Comparison of ENCODE assay signal across 21 mouse cellular contexts in genomic region chr15:74215326-74215725, GRCm38 (mm10).
DNase-seq lines count a peak whose midpoint lies in the region; ATAC-seq and TF ChIP-seq lines count a peak whose summit lies in the region.
"Had no signal": no experiment of that assay in that cellular context is flagged by ENCODE, and none has a peak within 500 bp of the region (broad histone marks: within the 10 kb centered on the region; RNA-seq: fewer than 3 reads in every experiment).

No protein-coding gene starts in this region.

- no peak overlapping the region for H3K4me2 ChIP-seq in intestine, embryonic 16.5 days (ENCODE audit: low read depth, low read length)
- H3K4me2 ChIP-seq in intestine, postnatal 0 days (replicated peaks; ENCODE audit: low read depth): no peak overlapping the region
- H3K4me2 ChIP-seq in midbrain, embryonic 16.5 days (ENCODE audit: low read length): no peak overlapping the region
- H3K4me2 ChIP-seq in midbrain, embryonic 11.5 days: no peak overlapping the region
- H3K4me2 ChIP-seq in midbrain, embryonic 15.5 days: no peak overlapping the region
- H3K4me2 ChIP-seq in stomach, embryonic 15.5 days: no peak overlapping the region
- H3K4me2 ChIP-seq in stomach, postnatal 0 days (replicated peaks; ENCODE audit: low read depth): no peak overlapping the region

- WGBS in intestine, embryonic 16.5 days: 83% methylated on average over 2 of the region's 2 CpGs
- WGBS in intestine, postnatal 0 days: 82% methylated on average over 2 of the region's 2 CpGs
- 88% methylated on average over 2 of the region's 2 CpGs for WGBS in midbrain, embryonic 10.5 days
- WGBS in midbrain, embryonic 16.5 days: 83% methylated on average over 2 of the region's 2 CpGs
- WGBS in midbrain, embryonic 11.5 days: 94% methylated on average over 2 of the region's 2 CpGs
- 80% methylated on average over 2 of the region's 2 CpGs for WGBS in midbrain, embryonic 15.5 days
- WGBS in stomach, embryonic 15.5 days: 78% methylated on average over 2 of the region's 2 CpGs
- WGBS in stomach, postnatal 0 days: 69% methylated on average over 2 of the region's 2 CpGs

- TF ChIP-seq EP300 in stomach, postnatal 0 days (optimal IDR thresholded peaks at IDR 0.05): no peak

- no peak for DNase-seq in midbrain, embryonic 10.5 days (ENCODE audit: low spot score)
- peak; percentile 59 for DNase-seq in midbrain, embryonic 11.5 days (ENCODE audit: low spot score, missing footprints)
- DNase-seq in stomach, postnatal 0 days (ENCODE audit: low spot score): no peak
- DNase-seq: adrenal gland, adult 8-10 months; adrenal gland, postnatal 10 days; adrenal gland, postnatal 14 days; adrenal gland, postnatal 25 days; adrenal gland, postnatal 36 days; B cell, adult 2 months; cerebellum, adult 11 months; cerebellum, adult 11-12 months had no signal

- no peak overlapping the region for H3K4me3 ChIP-seq in intestine, embryonic 16.5 days (ENCODE audit: low read length)
- H3K4me3 ChIP-seq in intestine, postnatal 0 days (ENCODE audit: low read depth, low read length): no peak overlapping the region
- no peak overlapping the region for H3K4me3 ChIP-seq in midbrain, embryonic 10.5 days
- no peak overlapping the region for H3K4me3 ChIP-seq in midbrain, embryonic 16.5 days (ENCODE audit: low read depth, low read length)
- H3K4me3 ChIP-seq in midbrain, embryonic 11.5 days (ENCODE audit: low read depth, low read length): no peak overlapping the region
- H3K4me3 ChIP-seq in midbrain, embryonic 15.5 days: no peak overlapping the region
- no peak overlapping the region for H3K4me3 ChIP-seq in stomach, embryonic 15.5 days (replicated peaks)
- no peak overlapping the region for H3K4me3 ChIP-seq in stomach, postnatal 0 days (ENCODE audit: low read depth, low read length)

- H3K36me3 ChIP-seq in intestine, embryonic 16.5 days (ENCODE audit: control insufficient read depth, insufficient read depth, low read length): no peaks in the 10 kb centered on the region
- H3K36me3 ChIP-seq in intestine, postnatal 0 days (ENCODE audit: control insufficient read depth, insufficient read depth): no peaks in the 10 kb centered on the region
- no peaks in the 10 kb centered on the region for H3K36me3 ChIP-seq in midbrain, embryonic 10.5 days
- no peaks in the 10 kb centered on the region for H3K36me3 ChIP-seq in midbrain, embryonic 16.5 days (ENCODE audit: control insufficient read depth, insufficient read depth, low read length)
- H3K36me3 ChIP-seq in midbrain, embryonic 11.5 days (ENCODE audit: control insufficient read depth, insufficient read depth, low read length): no peaks in the 10 kb centered on the region
- no peaks in the 10 kb centered on the region for H3K36me3 ChIP-seq in midbrain, embryonic 15.5 days (replicated peaks)
- H3K36me3 ChIP-seq in stomach, embryonic 15.5 days: no peaks in the 10 kb centered on the region
- H3K36me3 ChIP-seq in stomach, postnatal 0 days (ENCODE audit: control insufficient read depth, insufficient read depth, low read length): no peaks in the 10 kb centered on the region
- H3K36me3 ChIP-seq: G1E had no signal

- no peak overlapping the region for H3K27ac ChIP-seq in intestine, embryonic 16.5 days (ENCODE audit: low read length)
- no peak overlapping the region for H3K27ac ChIP-seq in intestine, postnatal 0 days (ENCODE audit: low read depth, low read length)
- H3K27ac ChIP-seq in midbrain, embryonic 10.5 days (replicated peaks): 0 out of 2 replicates have a peak overlapping the region, but pooled peaks have one; percentile 18
- no peak overlapping the region for H3K27ac ChIP-seq in midbrain, embryonic 16.5 days (ENCODE audit: low read length)
- H3K27ac ChIP-seq in midbrain, embryonic 11.5 days (ENCODE audit: low read depth, low read length): no peak overlapping the region
- H3K27ac ChIP-seq in midbrain, embryonic 15.5 days: no peak overlapping the region
- H3K27ac ChIP-seq in stomach, embryonic 15.5 days: no peak overlapping the region
- H3K27ac ChIP-seq in stomach, postnatal 0 days (replicated peaks): no peak overlapping the region

- H3K4me1 ChIP-seq in intestine, embryonic 16.5 days (ENCODE audit: control insufficient read depth, insufficient read depth, low read length): peaks cover 5% of the 10 kb centered on the region; the same call in 1 of the 2 replicates
- H3K4me1 ChIP-seq in intestine, postnatal 0 days (replicated peaks; ENCODE audit: control insufficient read depth, insufficient read depth, low read length): no peaks in the 10 kb centered on the region
- H3K4me1 ChIP-seq in midbrain, embryonic 10.5 days: peaks cover 48% of the 10 kb centered on the region
- peaks cover 9% of the 10 kb centered on the region for H3K4me1 ChIP-seq in midbrain, embryonic 16.5 days (ENCODE audit: control insufficient read depth, insufficient read depth, low read length)
- peaks cover 22% of the 10 kb centered on the region for H3K4me1 ChIP-seq in midbrain, embryonic 11.5 days (ENCODE audit: control insufficient read depth, insufficient read depth, low read length)
- H3K4me1 ChIP-seq in midbrain, embryonic 15.5 days: peaks cover 19% of the 10 kb centered on the region
- peaks cover 8% of the 10 kb centered on the region; the same call in 1 of the 2 replicates for H3K4me1 ChIP-seq in stomach, embryonic 15.5 days
- H3K4me1 ChIP-seq in stomach, postnatal 0 days (replicated peaks; ENCODE audit: control insufficient read depth, insufficient read depth): no peaks in the 10 kb centered on the region

- no peaks in the 10 kb centered on the region for H3K9me3 ChIP-seq in intestine, embryonic 16.5 days (ENCODE audit: control insufficient read depth, low read length)
- no peaks in the 10 kb centered on the region for H3K9me3 ChIP-seq in intestine, postnatal 0 days (ENCODE audit: control insufficient read depth)
- H3K9me3 ChIP-seq in midbrain, embryonic 10.5 days (replicated peaks): no peaks in the 10 kb centered on the region
- H3K9me3 ChIP-seq in midbrain, embryonic 16.5 days (replicated peaks; ENCODE audit: control insufficient read depth, low read length, poor library complexity, severe bottlenecking): no peaks in the 10 kb centered on the region
- H3K9me3 ChIP-seq in midbrain, embryonic 11.5 days (ENCODE audit: control insufficient read depth, low read length): no peaks in the 10 kb centered on the region
- H3K9me3 ChIP-seq in midbrain, embryonic 15.5 days: no peaks in the 10 kb centered on the region
- no peaks in the 10 kb centered on the region for H3K9me3 ChIP-seq in stomach, embryonic 15.5 days
- H3K9me3 ChIP-seq in stomach, postnatal 0 days (ENCODE audit: control insufficient read depth, low read length): no peaks in the 10 kb centered on the region

- peak; percentile 33; the same call in 1 of the 2 replicates for ATAC-seq in intestine, embryonic 16.5 days
- ATAC-seq in intestine, postnatal 0 days: no peak
- no peak for ATAC-seq in midbrain, embryonic 16.5 days
- no peak for ATAC-seq in midbrain, embryonic 11.5 days (ENCODE audit: low FRiP score)
- ATAC-seq in midbrain, embryonic 15.5 days (replicated peaks): no peak
- peak; percentile 56; the same call in 1 of the 2 replicates for ATAC-seq in stomach, embryonic 15.5 days (ENCODE audit: insufficient read depth, low FRiP score, low read depth)
- no peak for ATAC-seq in stomach, postnatal 0 days (ENCODE audit: low FRiP score, low TSS enrichment)
- ATAC-seq: activated CD4-positive, CD25-positive, alpha-beta regulatory T cell, adult 4 months; CD4-positive, CD25-positive, alpha-beta regulatory T cell, adult 4 months had no signal

- TF ChIP-seq CTCF in intestine, postnatal 0 days (IDR thresholded peaks at IDR 0.05; ENCODE audit: low read depth): no peak
- TF ChIP-seq CTCF in stomach, postnatal 0 days (IDR thresholded peaks at IDR 0.05; ENCODE audit: low read depth): no peak

- H3K9ac ChIP-seq in intestine, embryonic 16.5 days (ENCODE audit: low read depth, low read length): no peak overlapping the region
- no peak overlapping the region for H3K9ac ChIP-seq in intestine, postnatal 0 days (ENCODE audit: low read depth, low read length)
- H3K9ac ChIP-seq in midbrain, embryonic 16.5 days (ENCODE audit: low read depth, low read length): no peak overlapping the region
- H3K9ac ChIP-seq in midbrain, embryonic 11.5 days (ENCODE audit: low read length): no peak overlapping the region
- no peak overlapping the region for H3K9ac ChIP-seq in midbrain, embryonic 15.5 days
- no peak overlapping the region for H3K9ac ChIP-seq in stomach, embryonic 15.5 days
- no peak overlapping the region for H3K9ac ChIP-seq in stomach, postnatal 0 days (ENCODE audit: low read length)

- no peaks in the 10 kb centered on the region for H3K27me3 ChIP-seq in intestine, embryonic 16.5 days (replicated peaks; ENCODE audit: control insufficient read depth, insufficient read depth, low read length)
- H3K27me3 ChIP-seq in intestine, postnatal 0 days (replicated peaks; ENCODE audit: control insufficient read depth, insufficient read depth, low read length): no peaks in the 10 kb centered on the region
- peaks cover 37% of the 10 kb centered on the region for H3K27me3 ChIP-seq in midbrain, embryonic 10.5 days (ENCODE audit: low read depth, poor library complexity, severe bottlenecking)
- no peaks in the 10 kb centered on the region for H3K27me3 ChIP-seq in midbrain, embryonic 16.5 days (ENCODE audit: control insufficient read depth, insufficient read depth, low read depth, low read length)
- H3K27me3 ChIP-seq in midbrain, embryonic 11.5 days (ENCODE audit: control insufficient read depth, insufficient read depth, low read length): no peaks in the 10 kb centered on the region
- H3K27me3 ChIP-seq in midbrain, embryonic 15.5 days (replicated peaks): 0 out of 2 replicates have a peak, but pooled peaks cover 3% of the 10 kb centered on the region
- H3K27me3 ChIP-seq in stomach, embryonic 15.5 days (replicated peaks): no peaks in the 10 kb centered on the region
- H3K27me3 ChIP-seq in stomach, postnatal 0 days (ENCODE audit: control insufficient read depth, insufficient read depth, low read length): no peaks in the 10 kb centered on the region
- H3K27me3 ChIP-seq: CH12.LX, Patski had no signal

Comparison
In these comparisons a context has a peak if more than half of its experiments do, and no peak if none do; other contexts are left out.
1. ATAC-seq: peak in intestine, embryonic 16.5 days (single experiment) and stomach, embryonic 15.5 days (single experiment); none in intestine, postnatal 0 days (single experiment), midbrain, embryonic 16.5 days (single experiment), midbrain, embryonic 11.5 days (single experiment), midbrain, embryonic 15.5 days (single experiment) and stomach, postnatal 0 days (single experiment).